Mouse (Mus musculus): Measurements from ENCODE around the gene P4htm.

GRCm38 (mm10) chr9:108577025-108577424 is 20.4 kb downstream of the P4htm start:
- TF ChIP-seq POLR2A (IDR thresholded peaks at IDR 0.05; ENCODE audit: low read depth, low read length) (no peak), CTCF (conservative IDR thresholded peaks at IDR 0.05; ENCODE audit: insufficient read depth, insufficient read length, low read depth, low read length) (no peak)

Data from kidney, adult 2 months (tissue).